ENCODE assay signal across 8 mouse cellular contexts in genomic region chr12:101718755-101719150, GRCm38 (mm10). TPM values are rescaled to one million over a fixed set of nuclear protein-coding genes. Genes with fewer than 3 reads are reported as not detected.
A peak's percentile ranks its signal among the peaks of the same experiment; 100 is the strongest.
DNase-seq lines count a peak whose midpoint lies in the region; ATAC-seq and TF ChIP-seq lines count a peak whose summit lies in the region.

No protein-coding gene starts in this region.

- no peak for TF ChIP-seq RAD21 in CH12.LX (IDR thresholded peaks at IDR 0.05; ENCODE audit: low read depth, low read length)

- DNase-seq in CH12.LX (ENCODE audit: extremely low read depth) = no peak
- peak; percentile 44 for DNase-seq in kidney, postnatal 14 days
- DNase-seq in stomach, postnatal 0 days (ENCODE audit: low spot score) = peak; percentile 68
- DNase-seq in left cerebral cortex, postnatal 14 days (ENCODE audit: low spot score in 2 of 2) = no peak
- DNase-seq in spleen, postnatal 36 days (ENCODE audit: low spot score in 2 of 2) = no peak

- ATAC-seq in activated CD4-positive, CD25-positive, alpha-beta regulatory T cell, adult 4 months = peak; percentile 8
- ATAC-seq in forebrain, embryonic 16.5 days = peak; percentile 77
- ATAC-seq in stomach, postnatal 0 days (ENCODE audit: low FRiP score, low TSS enrichment) = peak; percentile 58

- no peak overlapping the region for H3K9ac ChIP-seq in CH12.LX (ENCODE audit: insufficient read depth, low read depth)
- peak overlapping the region; percentile 56; the same call in 1 of the 2 replicates for H3K9ac ChIP-seq in forebrain, embryonic 16.5 days (replicated peaks; ENCODE audit: low read depth, low read length)
- peak overlapping the region; percentile 64 for H3K9ac ChIP-seq in stomach, postnatal 0 days (ENCODE audit: low read length)

- in situ Hi-C loops in CH12.LX (cut with MboI; ENCODE audit: low pct_ligation_motif_present, low pct_unique_long_range_greater_than_20kb, low sequenced_read_pairs) = no loop called here

- TF ChIP-seq POLR2A in CH12.LX (IDR thresholded peaks at IDR 0.05; ENCODE audit: low read depth, low read length) = no peak

- no peaks in the 10 kb centered on the region for H3K36me3 ChIP-seq in CH12.LX (replicated peaks in 1 of 2; ENCODE audit: control insufficient read depth in 1 of 2, insufficient read depth in 1 of 2, low read length in 1 of 2)
- no peaks in the 10 kb centered on the region for H3K36me3 ChIP-seq in forebrain, embryonic 16.5 days (ENCODE audit: control insufficient read depth, insufficient read depth)
- no peaks in the 10 kb centered on the region for H3K36me3 ChIP-seq in macrophage (ENCODE audit: inconsistent target)
- H3K36me3 ChIP-seq in stomach, postnatal 0 days (ENCODE audit: control insufficient read depth, insufficient read depth, low read length) = no peaks in the 10 kb centered on the region

- no peaks in the 10 kb centered on the region; a peak in 1 of 4 replicates for H3K4me1 ChIP-seq in CH12.LX (ENCODE audit: control insufficient read depth in 1 of 2, insufficient read depth in 2 of 2)
- H3K4me1 ChIP-seq in forebrain, embryonic 16.5 days (replicated peaks; ENCODE audit: control insufficient read depth, insufficient read depth, low read length) = peaks cover 9% of the 10 kb centered on the region
- no peaks in the 10 kb centered on the region for H3K4me1 ChIP-seq in stomach, postnatal 0 days (replicated peaks; ENCODE audit: control insufficient read depth, insufficient read depth)

- H3K4me3 ChIP-seq in CH12.LX (replicated peaks in 1 of 3; ENCODE audit: low read depth in 2 of 3, low read length in 2 of 3, poor library complexity in 1 of 3) = peak overlapping the region in 1 of 3 experiments; percentile 62
- H3K4me3 ChIP-seq in forebrain, embryonic 16.5 days (replicated peaks; ENCODE audit: low read length) = peak overlapping the region; percentile 62
- H3K4me3 ChIP-seq in macrophage (ENCODE audit: inconsistent target) = peak overlapping the region; percentile 3; the same call in 1 of the 2 replicates
- peak overlapping the region; percentile 64 for H3K4me3 ChIP-seq in stomach, postnatal 0 days (ENCODE audit: low read depth, low read length)

- peaks cover 44% of the 10 kb centered on the region for H3K27me3 ChIP-seq in CH12.LX (replicated peaks)
- 0 out of 2 replicates have a peak, but pooled peaks cover 2% of the 10 kb centered on the region for H3K27me3 ChIP-seq in forebrain, embryonic 16.5 days (replicated peaks; ENCODE audit: control insufficient read depth, insufficient read depth, low read length)
- H3K27me3 ChIP-seq in stomach, postnatal 0 days (ENCODE audit: control insufficient read depth, insufficient read depth, low read length) = no peaks in the 10 kb centered on the region

- 0% methylated on average over 7 of the region's 9 CpGs for WGBS in forebrain, embryonic 16.5 days
- WGBS in macrophage (ENCODE audit: missing documents) = 0% methylated on average over 7 of the region's 9 CpGs
- 0% methylated on average over 9 of the region's 9 CpGs for WGBS in stomach, postnatal 0 days

- H3K27ac ChIP-seq in CH12.LX (ENCODE audit: insufficient read depth, low read depth) = no peak overlapping the region
- no peak overlapping the region for H3K27ac ChIP-seq in forebrain, embryonic 16.5 days (ENCODE audit: low read length)
- no peak overlapping the region for H3K27ac ChIP-seq in macrophage
- H3K27ac ChIP-seq in stomach, postnatal 0 days (replicated peaks) = no peak overlapping the region

- no peak for TF ChIP-seq EP300 in CH12.LX (IDR thresholded peaks at IDR 0.05; ENCODE audit: low read length)
- no peak for TF ChIP-seq EP300 in stomach, postnatal 0 days (optimal IDR thresholded peaks at IDR 0.05)

- no peak for TF ChIP-seq CTCF in CH12.LX (conservative IDR thresholded peaks at IDR 0.05 in 1 of 2, IDR thresholded peaks at IDR 0.05 in 1 of 2; ENCODE audit: low read depth in 2 of 2, low read length in 2 of 2)
- TF ChIP-seq CTCF in stomach, postnatal 0 days (IDR thresholded peaks at IDR 0.05; ENCODE audit: low read depth) = no peak

- peak overlapping the region; percentile 91 for H3K4me2 ChIP-seq in CH12.LX (ENCODE audit: insufficient read depth, low read depth, poor library complexity, severe bottlenecking)
- peak overlapping the region; percentile 97 for H3K4me2 ChIP-seq in forebrain, embryonic 16.5 days (ENCODE audit: low read length)
- H3K4me2 ChIP-seq in stomach, postnatal 0 days (replicated peaks; ENCODE audit: low read depth) = peak overlapping the region; percentile 93

- H3K9me3 ChIP-seq in CH12.LX (replicated peaks; ENCODE audit: low read length) = peaks cover 3% of the 10 kb centered on the region
- H3K9me3 ChIP-seq in forebrain, embryonic 16.5 days (ENCODE audit: control insufficient read depth, low read length) = no peaks in the 10 kb centered on the region
- no peaks in the 10 kb centered on the region for H3K9me3 ChIP-seq in stomach, postnatal 0 days (ENCODE audit: control insufficient read depth, low read length)

- intact Hi-C loops in left cerebral cortex, postnatal 14 days (cut with DNase I) = no loop called here

- dilution Hi-C loops in CH12.LX (cut with MboI; ENCODE audit: extremely low pct_ligation_motif_present, extremely low pct_unique_long_range_greater_than_20kb, low sequenced_read_pairs) = no loop called here

- H3K79me2 ChIP-seq in CH12.LX (replicated peaks; ENCODE audit: control insufficient read depth, extremely low read depth, insufficient read depth, poor library complexity, severe bottlenecking) (no peaks in the 10 kb centered on the region), macrophage (ENCODE audit: inconsistent target) (no peaks in the 10 kb centered on the region)

TF ChIP-seq in CH12.LX, 34 proteins besides CTCF, POLR2A, EP300 and RAD21:
- TF ChIP-seq ETS1 (conservative IDR thresholded peaks at IDR 0.05; ENCODE audit: low read depth, low read length) (no peak), MYC (IDR thresholded peaks at IDR 0.05; ENCODE audit: low read depth, low read length) (no peak), MAFK (IDR thresholded peaks at IDR 0.05; ENCODE audit: insufficient replicate concordance, low read length) (no peak)

RNA-seq across cellular contexts. Expression of gene Tc2n, which starts 0.4 kb away (rescaled TPM):
- under 0.01 and 0.08 TPM in 2 replicates for total RNA-seq in CH12.LX (2012; rRNA removed)
- total RNA-seq in CH12.LX (2014; rRNA removed) = not detected in 2 replicates
- polyA plus RNA-seq in CH12.LX (2012; ENCODE audit: insufficient read length, low read depth) = 0.10 TPM in 1 of 2 replicates, not detected in the other
- under 1 TPM in 1 of 2 experiments, not detected in 1; 0.09 TPM for polyA plus RNA-seq in activated CD4-positive, CD25-positive, alpha-beta regulatory T cell, adult 4 months (2017; shearing (Covaris generic))
- polyA plus RNA-seq in forebrain, embryonic 16.5 days (2015; fragmentation: Nextera tagmentation; extraction: Ambion mirVana) = 0.11 and 0.22 TPM in 2 replicates
- total RNA-seq in macrophage (2018; cell fraction: chromatin; rRNA removed) = not detected
- not detected for total RNA-seq in macrophage (2018; cell fraction: cytosol; rRNA removed)
- not detected for total RNA-seq in macrophage (2018; cell fraction: nucleus; rRNA removed)
- polyA plus RNA-seq in macrophage (2018) = not detected in 3 replicates
- polyA plus RNA-seq in stomach, postnatal 0 days (2015; fragmentation: Nextera tagmentation; extraction: Ambion mirVana) = 11.6 and 12.5 TPM in 2 replicates
- total RNA-seq in left cerebral cortex, postnatal 14 days (2021) = under 1 TPM; 0.23 to 0.29 TPM

Comparison
In these comparisons a context has a peak if more than half of its experiments do, and no peak if none do; other contexts are left out.
1. DNase-seq: peak in kidney, postnatal 14 days (single experiment) and stomach, postnatal 0 days (single experiment); none in CH12.LX (single experiment), left cerebral cortex, postnatal 14 days (0 of 2) and spleen, postnatal 36 days (0 of 2).
2. ATAC-seq: peak in every context shown above with its lines; median percentile 77 in forebrain, embryonic 16.5 days; 58 in stomach, postnatal 0 days; 8 in activated CD4-positive, CD25-positive, alpha-beta regulatory T cell, adult 4 months.
3. RNA of gene Tc2n, which starts 0.4 kb away (polyA plus RNA-seq): 11.6 to 12.5 TPM in stomach, postnatal 0 days; 0.11 to 0.22 TPM in forebrain, embryonic 16.5 days, 0.10 TPM in CH12.LX, 0.09 TPM in activated CD4-positive, CD25-positive, alpha-beta regulatory T cell, adult 4 months and not detected in macrophage; every median in the first group is over 10 times any median in the second.
4. Peak in every context shown above with its lines, with median percentiles within 50 percentile points of each other: H3K4me2 ChIP-seq.